Mouse (Mus musculus) Patski (cell line): ENCODE results near the gene Defa17. TPM values are rescaled to one million over a fixed set of nuclear protein-coding genes. Genes with fewer than 3 reads are reported as not detected.
"Not testable (repeated sequence)": the region's sequence is repeated elsewhere in the genome, so short reads cannot be mapped to it uniquely, and the experiment has no call there.

ENCODE experiments used
- ATAC-seq: fragments of 100-300 bp; one replicate; pipeline ENCODE4 v1.8.0; 2021
- CTCF ChIA-PET: fragments of 350-600 bp; sonication (Branson Sonifier 250); formaldehyde crosslinking; loops from one replicate; lab custom pipeline; 2022; ENCODE audit warnings: inconsistent platforms; lab: Charles Lee
- POLR2A ChIA-PET: fragments of 350-600 bp; sonication (Branson Sonifier 250); formaldehyde crosslinking; loops from one replicate; lab custom pipeline; 2022; ENCODE audit warnings: antibody characterized with exemption, inconsistent platforms; lab: Charles Lee
- DNase-seq: peaks from one replicate; pipeline ENCODE4 v3.0.0-alpha.2; 2011; ENCODE audit warnings: low read depth, low spot score
- H3K27me3 ChIP-seq: fragments of 371-371 bp; one replicate; pipeline ENCODE4 v1.5.1; 2021
- in situ Hi-C: fragments of 300-500 bp; cut with MboI; formaldehyde crosslinking; loops from 3 replicates; pipeline ENCODE4 v1.11.1; 2018; ENCODE audit warnings: low pct_unique_long_range_greater_than_20kb, mixed read lengths
- polyA plus RNA-seq: library from polyadenylated mRNA; unstranded; gene quantifications from one replicate; pipeline ENCODE4 v1.2.3, GENCODE M21; 2021

Defa17 gene
- not detected for polyA plus RNA-seq

DNA sequence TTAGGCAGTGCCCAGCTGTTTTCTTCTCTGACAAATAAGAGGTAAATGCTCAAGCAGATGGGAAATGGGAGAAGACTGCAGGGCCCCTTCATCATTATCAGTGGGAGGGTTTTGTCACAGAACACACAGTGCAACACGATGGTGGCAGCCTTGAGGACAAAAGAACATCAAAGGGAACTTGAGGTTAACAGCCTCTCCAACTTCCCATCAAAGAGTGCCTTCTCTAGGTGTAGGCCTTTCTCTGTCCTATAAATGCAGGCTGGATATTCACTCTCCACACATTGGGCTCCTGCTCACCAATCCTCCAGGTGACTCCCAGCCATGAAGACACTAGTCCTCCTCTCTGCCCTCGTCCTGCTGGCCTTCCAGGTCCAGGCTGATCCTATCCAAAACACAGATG lies at the start of gene Defa17:
Defa17 (plus strand) TSS at position 301 of the 400 bp plus-strand sequence.
- in situ Hi-C loops, DNase-seq, POLR2A ChIA-PET: not testable (repeated sequence)

DNA sequence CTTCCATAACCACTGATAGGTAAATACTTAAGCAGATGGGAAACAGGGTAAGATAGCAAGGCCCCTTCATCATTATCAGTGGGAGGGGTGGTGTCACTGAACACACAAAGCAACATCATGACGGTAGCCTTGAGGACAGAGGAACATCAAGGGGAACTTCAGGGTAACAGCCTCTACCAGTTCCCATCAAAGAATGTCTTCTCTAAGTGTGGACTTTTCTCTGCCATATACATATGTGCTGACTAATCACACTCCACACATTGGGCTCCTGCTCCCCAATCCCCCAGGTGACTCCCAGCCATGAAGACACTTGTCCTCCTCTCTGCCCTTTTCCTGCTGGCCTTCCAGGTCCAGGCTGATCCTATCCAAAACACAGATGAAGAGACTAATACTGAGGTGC lies 37.7 kb upstream of the Defa17 start, which contains the start of gene Defa26:
Defa26 (plus strand) TSS at position 301 of the 400 bp plus-strand sequence.
- CTCF ChIA-PET, H3K27me3 ChIP-seq, POLR2A ChIA-PET, in situ Hi-C loops, DNase-seq, ATAC-seq: not testable (repeated sequence)

More for the DNA sequence above, at the start of gene Defa17:
- ATAC-seq, CTCF ChIA-PET, H3K27me3 ChIP-seq: not testable (repeated sequence)

DNA sequence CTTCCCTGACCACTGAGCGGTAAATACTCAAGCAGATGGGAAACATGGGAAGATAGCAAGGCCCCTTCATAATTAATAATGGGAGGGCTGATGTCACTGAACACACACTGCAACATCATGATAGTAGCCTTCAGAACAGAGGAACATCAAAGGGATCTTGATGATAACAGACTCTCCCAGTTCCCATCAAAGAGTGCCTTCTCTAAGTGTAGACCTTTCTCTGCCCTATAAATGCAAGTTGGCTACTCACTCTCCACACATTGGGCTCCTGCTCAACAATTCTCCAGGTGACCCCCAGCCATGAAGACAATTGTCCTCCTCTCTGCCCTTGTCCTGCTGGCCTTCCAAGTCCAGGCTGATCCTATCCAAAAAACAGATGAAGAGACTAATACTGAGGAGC lies 9.9 kb downstream of the Defa17 start, which contains the start of gene Defa34:
Defa34 (plus strand) TSS at position 301 of the 400 bp plus-strand sequence.
- not testable (repeated sequence) for DNase-seq

DNA sequence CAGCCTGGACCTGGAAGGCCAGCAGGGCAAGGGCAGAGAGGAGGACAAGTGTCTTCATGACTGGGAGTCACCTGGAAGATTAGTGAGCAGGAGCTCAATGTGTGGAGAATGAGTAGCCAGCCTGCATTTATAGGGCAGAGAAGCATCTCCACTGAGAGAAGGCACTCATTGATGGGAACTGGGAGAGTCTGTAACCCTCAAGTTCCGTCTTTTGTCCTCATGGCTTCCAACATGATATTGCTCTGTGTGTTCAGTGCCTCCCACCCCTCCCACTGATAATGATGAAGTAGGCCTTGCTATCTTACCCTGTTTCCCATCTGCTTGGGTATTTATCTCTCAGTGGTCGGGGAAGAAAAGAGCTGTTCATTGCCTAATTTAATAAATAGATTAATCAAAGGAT lies 48.0 kb downstream of the Defa17 start, which contains the start of gene AY761184:
AY761184 (minus strand) TSS at position 101 of the 400 bp plus-strand sequence.
- H3K27me3 ChIP-seq, in situ Hi-C loops, POLR2A ChIA-PET, DNase-seq, CTCF ChIA-PET, ATAC-seq: not testable (repeated sequence)

More for the DNA sequence above, 9.9 kb downstream of the Defa17 start, which contains the start of gene Defa34:
- H3K27me3 ChIP-seq, POLR2A ChIA-PET, CTCF ChIA-PET, in situ Hi-C loops, ATAC-seq: not testable (repeated sequence)

Other genes with a start within 250 kb of the Defa17 start
- gene Defa36, start 228.4 kb upstream of the Defa17 start, polyA plus RNA-seq, result not detected
- not detected for gene Gm7849, start 199.2 kb upstream of the Defa17 start, polyA plus RNA-seq
- gene Defa20, start 146.5 kb upstream of the Defa17 start, polyA plus RNA-seq, result not detected
- gene Defa32, start 126.7 kb upstream of the Defa17 start, polyA plus RNA-seq, result not detected
- not detected for gene Defa37, start 90.4 kb upstream of the Defa17 start, polyA plus RNA-seq
- gene Defa28, start 72.8 kb upstream of the Defa17 start, polyA plus RNA-seq, result not detected
- gene Gm7861, start 61.3 kb upstream of the Defa17 start, polyA plus RNA-seq, result not detected
- not detected for gene Defa26, start 37.6 kb upstream of the Defa17 start, polyA plus RNA-seq
- gene Defa34, start 10.0 kb downstream of the Defa17 start, polyA plus RNA-seq, result not detected
- not detected for gene AY761184, start 47.9 kb downstream of the Defa17 start, polyA plus RNA-seq
- gene Defa24, start 78.7 kb downstream of the Defa17 start, polyA plus RNA-seq, result not detected
- not detected for gene Defb50, start 167.8 kb downstream of the Defa17 start, polyA plus RNA-seq
- gene Defb2, start 184.1 kb downstream of the Defa17 start, polyA plus RNA-seq, result not detected
- gene Defb10, start 203.1 kb downstream of the Defa17 start, polyA plus RNA-seq, result not detected
- gene Defb9, start 229.6 kb downstream of the Defa17 start, polyA plus RNA-seq, result not detected